Mouse (Mus musculus): ENCODE measurements at regions not wholly inside any gene's neighbourhood (a gene's known extent, or its start where the extent isn't known, plus 50 kb on each side); places are given as distances from the start of the nearest gene placed in this dataset.

GRCm38 (mm10) chr2:138072165-138072728 lies 184.1 kb upstream of the Btbd3 start:
- TF ChIP-seq CTCF (IDR thresholded peaks at IDR 0.05; ENCODE audit: control insufficient read depth, insufficient read depth, insufficient replicate concordance, low read depth, low read length), result no peak
- no peak for TF ChIP-seq POLR2A (IDR thresholded peaks at IDR 0.05; ENCODE audit: control insufficient read depth, low read depth, low read length)
